Mouse (Mus musculus): ENCODE measurements around the gene Ambra1. TPM values are rescaled to one million over a fixed set of nuclear protein-coding genes. Genes with fewer than 3 reads are reported as not detected.
"Not testable (repeated sequence)": the region's sequence is repeated elsewhere in the genome, so short reads cannot be mapped to it uniquely, and the experiment has no call there.

Ambra1 gene
- 16.5 and 32.2 TPM in 2 replicates for total RNA-seq (2015; ENCODE audit: low replicate concordance)
- total RNA-seq (2017; ENCODE audit: low replicate concordance) = 15.8 and 30.9 TPM in 2 replicates

GRCm38 (mm10) chr2:91729971-91730821 lies at the start of gene Ambra1:
Gene Ambra1 (plus strand): TSS chr2:91730134.
- peak; percentile 91 for ATAC-seq (replicated peaks; ENCODE audit: low FRiP score, poor library complexity, severe bottlenecking)

DNA sequence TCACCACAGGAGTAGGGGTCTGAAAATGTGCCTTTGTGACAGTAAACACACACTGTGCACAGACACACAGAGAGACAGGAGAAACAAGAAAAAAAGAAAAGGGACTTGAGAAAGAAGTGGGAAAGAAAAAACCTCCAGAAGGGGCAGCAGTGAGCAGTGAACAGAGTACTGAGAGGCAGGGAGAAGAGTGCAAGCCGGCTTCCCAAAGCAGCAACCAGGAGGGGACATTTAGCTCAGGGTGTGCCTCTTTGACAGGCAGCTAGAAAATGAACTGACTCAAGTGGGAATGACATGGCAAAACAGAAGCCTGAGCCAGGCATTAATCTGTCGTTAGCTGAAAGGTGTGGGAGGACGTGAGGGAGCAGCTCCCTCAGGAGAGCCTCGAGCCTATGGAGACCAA lies 47.1 kb upstream of the Ambra1 start:
- ATAC-seq (replicated peaks; ENCODE audit: low FRiP score, poor library complexity, severe bottlenecking) = peak; percentile 60

- ATAC-seq (replicated peaks; ENCODE audit: low FRiP score, poor library complexity, severe bottlenecking) = no peak
Measured at GRCm38 (mm10) chr2:91683919-91684318, 46.0 kb upstream of the Ambra1 start.

GRCm38 (mm10) chr2:91689452-91689851 lies 40.5 kb upstream of the Ambra1 start:
- no peak for ATAC-seq (replicated peaks; ENCODE audit: low FRiP score, poor library complexity, severe bottlenecking)

GRCm38 (mm10) chr2:91695436-91696224 lies 34.3 kb upstream of the Ambra1 start:
- ATAC-seq (replicated peaks; ENCODE audit: low FRiP score, poor library complexity, severe bottlenecking) = no peak

DNA sequence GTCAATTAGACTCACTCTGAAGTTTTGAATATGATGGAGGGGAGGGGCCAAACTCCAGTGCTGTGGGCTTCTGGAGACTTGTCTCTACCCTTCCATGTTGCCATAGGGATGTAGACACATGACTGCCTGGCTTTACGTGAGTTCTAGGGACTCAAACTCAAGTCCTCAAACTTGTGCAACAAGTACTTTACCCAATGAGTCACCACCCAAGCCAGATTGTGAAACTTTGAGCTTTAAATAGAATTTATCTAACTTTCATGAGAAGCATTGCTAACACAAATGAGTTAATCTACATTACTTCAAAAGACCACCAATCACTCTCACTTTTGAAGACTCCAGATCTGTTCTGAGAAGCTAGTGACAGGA lies 33.7 kb upstream of the Ambra1 start:
- no peak for ATAC-seq (replicated peaks; ENCODE audit: low FRiP score, poor library complexity, severe bottlenecking)

DNA sequence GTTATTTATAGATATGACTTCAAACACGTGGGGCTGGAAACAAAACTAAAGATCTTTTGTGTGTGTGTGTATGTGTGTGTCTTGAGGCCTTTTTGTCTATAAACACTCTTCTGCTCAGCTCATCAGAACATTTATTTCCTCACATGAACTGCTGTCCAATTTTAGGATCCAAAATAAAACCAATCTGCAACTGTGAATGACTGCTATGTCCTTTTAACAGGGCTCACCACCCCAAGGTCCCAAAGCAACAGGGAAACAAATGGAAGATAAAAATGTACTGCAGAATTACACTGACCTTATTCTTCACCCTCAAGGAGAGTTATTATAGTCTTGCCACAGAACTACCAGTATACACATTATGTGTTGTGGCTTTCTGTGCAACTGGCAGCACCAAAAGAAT lies 30.7 kb upstream of the Ambra1 start:
- no peak for ATAC-seq (replicated peaks; ENCODE audit: low FRiP score, poor library complexity, severe bottlenecking)

GRCm38 (mm10) chr2:91701366-91701765 lies 28.6 kb upstream of the Ambra1 start:
- no peak for ATAC-seq (replicated peaks; ENCODE audit: low FRiP score, poor library complexity, severe bottlenecking)

GRCm38 (mm10) chr2:91705736-91706135 lies 24.2 kb upstream of the Ambra1 start:
- ATAC-seq (replicated peaks; ENCODE audit: low FRiP score, poor library complexity, severe bottlenecking) = no peak

DNA sequence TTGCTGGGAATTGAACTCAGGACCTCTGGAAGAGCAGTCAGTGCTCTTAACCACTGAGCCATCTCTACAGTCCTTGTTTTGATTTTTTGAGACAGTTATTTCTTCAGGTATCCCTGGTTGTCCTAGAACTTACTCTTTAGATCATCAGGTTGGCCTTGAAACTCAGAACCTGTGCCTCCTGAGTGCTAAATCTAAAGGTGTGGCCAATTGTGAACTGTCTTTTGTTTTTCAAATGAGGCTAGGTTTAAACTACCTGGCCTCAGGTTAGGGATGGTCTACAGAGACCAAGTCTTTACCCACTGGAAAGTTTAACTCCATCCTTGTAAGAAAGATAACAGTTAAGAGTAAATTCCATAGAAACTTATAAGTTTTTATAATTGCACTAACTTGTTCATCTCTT lies 23.5 kb upstream of the Ambra1 start:
- ATAC-seq (replicated peaks; ENCODE audit: low FRiP score, poor library complexity, severe bottlenecking) = no peak

DNA sequence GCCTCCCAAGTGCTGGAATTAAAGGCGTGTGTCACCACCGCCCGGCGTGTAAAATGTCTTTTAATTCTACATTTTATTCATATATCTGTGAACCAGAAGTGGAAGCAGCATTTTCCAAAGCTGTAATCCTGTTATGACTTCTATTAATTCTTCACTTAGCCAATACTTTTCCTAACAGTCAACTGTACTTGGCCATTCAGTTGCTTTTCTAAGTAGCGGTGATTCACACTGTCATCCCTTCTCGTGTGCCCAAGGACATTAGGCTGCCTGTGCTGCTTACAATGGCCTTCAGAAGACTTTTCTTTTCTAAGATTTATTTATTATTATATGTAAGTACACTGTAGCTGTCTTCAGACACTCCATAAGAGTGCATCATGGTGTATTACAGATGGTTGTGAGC lies 21.6 kb upstream of the Ambra1 start:
- no peak for ATAC-seq (replicated peaks; ENCODE audit: low FRiP score, poor library complexity, severe bottlenecking)

- peak; percentile 97 for ATAC-seq (replicated peaks; ENCODE audit: low FRiP score, poor library complexity, severe bottlenecking)
Measured at GRCm38 (mm10) chr2:91710272-91711234, 19.4 kb upstream of the Ambra1 start, which contains the start of the genes Atg13 and Harbi1. Gene Atg13 (minus strand): TSS chr2:91710576. Gene Harbi1 (plus strand): TSS chr2:91710852.

GRCm38 (mm10) chr2:91711256-91711925 lies 18.5 kb upstream of the Ambra1 start:
- peak; percentile 11; the same call in 1 of the 2 replicates for ATAC-seq (replicated peaks; ENCODE audit: low FRiP score, poor library complexity, severe bottlenecking)

DNA sequence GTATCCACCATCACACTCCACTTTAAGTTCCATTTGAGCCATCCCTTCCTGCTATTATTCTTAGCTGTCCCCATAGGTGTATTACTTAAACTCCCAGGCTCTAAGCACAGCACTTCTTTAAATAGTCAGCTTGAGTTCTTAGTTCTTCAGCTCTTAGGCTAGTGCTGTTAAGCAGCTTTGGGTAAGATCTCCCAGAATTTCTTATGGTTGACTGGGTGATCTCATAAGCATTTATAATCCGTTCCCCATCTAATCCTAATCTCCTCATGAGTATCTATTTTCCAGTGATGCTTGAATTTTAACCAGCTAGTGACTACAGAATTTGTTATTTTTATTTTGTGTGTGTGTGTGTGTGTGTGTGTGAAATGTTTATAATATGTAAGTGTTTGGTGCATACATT lies 15.0 kb upstream of the Ambra1 start:
- ATAC-seq (replicated peaks; ENCODE audit: low FRiP score, poor library complexity, severe bottlenecking) = no peak

- no peak for ATAC-seq (replicated peaks; ENCODE audit: low FRiP score, poor library complexity, severe bottlenecking)
Measured at GRCm38 (mm10) chr2:91718276-91718675, 11.7 kb upstream of the Ambra1 start.

DNA sequence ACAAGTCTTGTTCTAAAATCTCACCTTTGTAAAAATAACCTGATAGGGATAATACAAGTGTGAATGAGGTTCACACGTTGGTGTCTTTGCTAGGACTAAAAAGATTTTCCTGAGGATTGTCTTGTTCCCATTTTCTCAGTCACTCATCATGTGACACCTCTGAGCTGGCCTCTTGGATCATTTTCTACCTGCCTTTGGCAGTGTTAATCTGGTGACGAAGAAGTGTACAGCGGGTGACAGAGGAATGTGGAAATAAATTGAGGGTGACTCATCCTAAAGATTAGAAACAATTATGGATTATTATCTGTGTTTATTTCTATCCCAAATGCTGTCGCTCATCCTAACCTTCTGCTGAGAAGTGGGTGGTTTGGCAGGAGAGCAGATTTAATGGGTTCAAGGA lies 6.6 kb upstream of the Ambra1 start:
- ATAC-seq (replicated peaks; ENCODE audit: low FRiP score, poor library complexity, severe bottlenecking) = no peak

DNA sequence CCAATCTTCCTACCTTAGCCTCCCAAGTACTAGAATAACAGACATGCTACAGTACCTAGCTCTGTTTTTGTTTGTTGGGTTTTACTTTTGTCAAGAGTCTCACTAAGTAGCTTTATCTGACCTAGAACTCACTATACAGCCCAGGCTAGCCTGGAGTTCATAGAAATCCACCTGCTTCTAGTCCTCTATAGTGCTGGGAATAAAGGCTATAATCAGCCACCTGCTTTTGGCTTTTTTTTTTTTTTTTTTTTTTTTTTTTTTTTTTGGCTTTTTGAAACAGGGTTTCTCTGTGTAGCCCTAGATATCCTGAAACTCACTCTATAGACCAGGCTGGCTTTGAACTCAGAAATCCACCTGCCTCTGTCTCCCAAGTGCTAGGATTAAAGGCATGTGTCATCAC lies 6.0 kb upstream of the Ambra1 start:
- ATAC-seq (replicated peaks; ENCODE audit: low FRiP score, poor library complexity, severe bottlenecking) = no peak

DNA sequence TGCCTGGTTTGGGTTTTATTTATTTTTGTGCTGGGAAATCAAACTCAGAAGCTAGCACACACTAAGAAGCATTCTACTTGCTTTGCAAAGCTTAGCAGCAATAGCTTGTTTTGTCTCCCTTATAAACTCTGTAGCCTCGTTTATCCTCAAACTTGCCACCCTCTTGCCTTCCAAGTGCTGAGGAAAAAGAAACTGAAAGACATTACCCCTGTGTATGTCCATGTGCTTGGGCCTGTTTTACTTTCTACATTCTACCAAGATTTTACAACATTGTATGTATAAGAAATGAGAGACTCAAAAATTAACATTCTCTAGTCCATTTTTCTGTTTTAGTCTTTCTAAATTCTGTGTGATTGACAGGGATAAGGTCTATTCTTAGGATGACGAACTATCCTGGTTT lies 5.2 kb upstream of the Ambra1 start:
- no peak for ATAC-seq (replicated peaks; ENCODE audit: low FRiP score, poor library complexity, severe bottlenecking)

- not testable (repeated sequence) for ATAC-seq (replicated peaks; ENCODE audit: low FRiP score, poor library complexity, severe bottlenecking)
Measured at GRCm38 (mm10) chr2:91725476-91725875, 4.5 kb upstream of the Ambra1 start.

Data from erythroblast, adult 5-6 weeks (primary cell).